Mouse (Mus musculus) gastrocnemius, adult 18-20 months (tissue): ENCODE data around the gene Plcb3. TPM values are rescaled to one million over a fixed set of nuclear protein-coding genes. Genes with fewer than 3 reads are reported as not detected.

ENCODE experiments used
- DNase-seq: peaks from one replicate; pipeline ENCODE4 v3.0.0; 2021; ENCODE audit warnings: low spot score
- total RNA-seq, 2 experiments: library from RNA; stranded (reverse); gene quantifications; 2 replicates each; pipeline ENCODE4 v1.2.3; 2021

Gene Plcb3
- total RNA-seq, 2 experiments from 2014 or later: 10.2 to 11.3 TPM

DNA sequence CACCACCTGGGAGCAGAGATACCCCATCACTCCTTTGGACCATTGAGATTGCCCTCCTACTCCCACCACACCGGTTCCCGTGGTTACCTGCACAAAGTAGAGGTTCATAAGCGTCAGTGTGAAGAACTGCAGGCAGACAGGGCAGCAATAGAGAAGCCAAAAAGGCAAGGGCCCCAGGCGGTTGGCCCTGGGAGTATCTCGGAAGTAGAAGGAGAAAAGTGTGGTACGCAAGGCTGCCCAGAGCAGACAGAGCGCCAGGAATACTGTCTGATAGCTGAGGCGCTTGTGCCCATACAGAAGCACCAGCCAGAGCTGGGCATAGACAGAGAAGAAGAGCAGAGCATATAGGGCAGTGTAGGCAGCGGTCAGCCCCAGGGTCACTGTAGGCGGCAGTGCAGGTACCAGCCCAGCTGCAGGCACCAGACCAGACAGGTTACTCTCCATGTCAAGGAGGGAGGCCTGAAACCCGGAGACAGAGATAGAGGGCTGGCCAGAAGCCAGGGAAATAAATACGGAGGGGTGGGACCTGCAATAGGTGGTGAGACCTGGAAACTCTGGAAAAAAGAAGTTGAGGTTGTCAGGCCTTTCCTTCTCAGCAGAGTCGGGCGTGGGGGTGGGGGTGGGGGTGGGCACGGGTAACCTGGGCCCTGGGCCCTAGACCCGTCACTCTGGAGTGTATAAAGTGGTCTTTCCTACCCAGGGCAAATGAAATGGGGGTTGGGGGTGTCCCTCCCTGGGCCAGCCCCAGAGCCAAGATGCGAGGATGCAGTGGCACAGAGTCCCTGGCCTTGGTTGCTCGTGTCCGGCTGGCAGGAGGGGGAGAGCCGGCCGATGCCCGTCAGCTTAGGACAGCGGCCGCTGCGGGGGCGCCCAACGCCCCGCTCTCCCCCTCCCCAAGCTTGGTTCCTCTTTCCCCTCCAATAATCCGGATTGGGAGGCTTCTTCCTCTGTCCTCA, 35.6 kb downstream of the Plcb3 start:
- DNase-seq: no peak

DNA sequence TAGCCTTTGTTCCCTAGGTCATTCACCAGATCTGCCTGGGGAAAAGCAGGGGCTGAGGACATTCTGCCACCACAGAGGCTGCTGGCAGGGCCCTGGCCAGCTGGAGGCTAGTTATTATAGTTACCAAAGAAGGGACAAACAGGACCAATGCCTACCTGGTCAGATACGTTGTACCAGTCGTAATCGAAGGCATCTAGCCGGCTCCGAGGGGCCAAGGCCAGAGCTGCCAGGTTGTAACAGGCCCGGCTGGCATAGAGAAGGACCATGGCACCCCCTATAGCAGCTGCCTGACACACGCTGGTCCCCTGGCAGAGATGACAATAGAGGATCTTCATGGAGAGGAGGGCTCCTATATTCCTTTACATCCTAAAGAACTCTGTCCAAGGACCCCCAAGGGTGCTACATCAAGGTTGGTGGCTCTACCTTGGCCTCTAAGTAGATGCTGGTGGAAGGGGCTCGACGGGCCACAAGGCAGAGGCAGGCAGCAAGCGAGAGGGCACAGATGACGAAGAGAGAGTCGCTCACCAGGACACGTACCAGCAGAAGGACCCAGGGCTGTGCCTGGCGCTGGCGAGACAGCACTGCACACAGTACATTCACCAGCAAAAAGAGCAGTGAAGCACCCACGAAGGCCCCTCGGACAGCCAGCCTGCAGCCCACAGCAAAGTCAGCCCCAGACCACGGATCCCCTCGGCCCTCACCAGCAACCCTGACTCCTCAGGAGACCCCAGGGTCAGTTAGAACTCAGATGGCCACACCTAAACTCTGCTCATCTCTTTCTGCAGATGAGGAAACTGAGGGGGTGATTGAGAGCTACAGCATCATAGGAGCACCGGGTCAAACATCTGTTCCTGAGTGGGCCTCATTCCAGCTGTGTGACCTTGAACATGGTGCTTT, 36.9 kb downstream of the Plcb3 start:
- no peak for DNase-seq

DNA sequence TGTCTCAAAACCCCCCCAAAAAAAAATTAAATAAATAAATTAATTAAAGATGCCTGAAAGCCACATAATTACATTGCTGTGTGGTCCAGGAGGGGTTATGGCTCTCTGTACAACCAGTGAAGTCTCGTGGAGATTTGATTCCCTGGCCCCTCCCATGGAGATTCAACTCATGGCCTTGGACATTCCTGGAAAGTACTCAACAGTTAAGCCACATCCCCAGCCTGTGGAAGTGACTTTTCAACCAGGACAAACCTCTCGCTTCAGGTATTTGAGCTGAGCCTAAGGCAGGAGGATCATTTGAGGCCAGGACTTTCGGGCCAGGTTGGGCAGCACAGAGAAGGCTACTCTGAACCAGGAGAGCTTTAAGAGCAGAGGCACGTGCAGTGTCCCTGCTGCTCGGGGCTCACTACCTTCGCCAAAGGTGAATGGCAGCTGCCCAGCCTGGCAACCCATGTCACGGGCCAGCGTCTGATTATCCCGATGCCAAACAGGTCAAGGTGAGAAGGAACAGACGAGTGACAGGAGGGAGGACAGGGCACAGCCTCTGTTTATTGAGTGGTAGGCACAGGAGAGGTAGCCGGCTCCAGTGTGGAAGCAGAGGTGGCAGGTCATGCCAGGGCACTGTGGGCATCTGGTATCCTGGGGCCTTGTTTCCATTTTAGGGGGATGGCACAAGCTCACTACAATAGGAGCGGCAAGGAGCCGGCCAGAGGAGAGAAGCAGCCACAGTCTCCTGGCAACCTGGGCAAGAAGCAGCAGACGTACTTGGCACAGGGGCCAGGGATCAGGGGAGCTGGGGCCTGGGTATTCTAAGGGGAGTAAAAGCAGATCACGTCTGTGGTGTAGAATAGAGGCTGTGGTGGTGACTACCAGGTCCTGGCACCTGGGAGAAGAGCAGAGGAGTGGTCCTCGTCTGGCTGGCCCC, 38.5 kb downstream of the Plcb3 start:
- DNase-seq: no peak

DNA sequence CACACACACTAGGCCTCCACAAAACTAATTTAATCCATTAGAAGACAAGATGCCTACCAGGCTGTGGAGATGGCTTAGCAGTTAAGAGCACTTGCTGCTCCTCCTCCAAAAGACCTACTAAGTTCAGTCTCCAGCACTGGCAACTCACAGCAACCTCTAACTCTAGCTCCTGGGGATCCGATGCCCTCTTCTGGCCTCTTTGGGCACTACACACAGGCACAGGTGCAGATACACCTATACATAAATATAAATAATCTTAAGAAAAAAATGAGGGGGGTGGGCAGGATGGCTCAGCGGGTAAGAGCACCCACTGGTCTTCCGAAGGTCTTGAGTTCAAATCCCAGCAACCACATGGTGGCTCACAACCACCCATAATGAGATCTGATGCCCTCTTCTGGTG, 40.0 kb downstream of the Plcb3 start:
- no peak for DNase-seq

DNA sequence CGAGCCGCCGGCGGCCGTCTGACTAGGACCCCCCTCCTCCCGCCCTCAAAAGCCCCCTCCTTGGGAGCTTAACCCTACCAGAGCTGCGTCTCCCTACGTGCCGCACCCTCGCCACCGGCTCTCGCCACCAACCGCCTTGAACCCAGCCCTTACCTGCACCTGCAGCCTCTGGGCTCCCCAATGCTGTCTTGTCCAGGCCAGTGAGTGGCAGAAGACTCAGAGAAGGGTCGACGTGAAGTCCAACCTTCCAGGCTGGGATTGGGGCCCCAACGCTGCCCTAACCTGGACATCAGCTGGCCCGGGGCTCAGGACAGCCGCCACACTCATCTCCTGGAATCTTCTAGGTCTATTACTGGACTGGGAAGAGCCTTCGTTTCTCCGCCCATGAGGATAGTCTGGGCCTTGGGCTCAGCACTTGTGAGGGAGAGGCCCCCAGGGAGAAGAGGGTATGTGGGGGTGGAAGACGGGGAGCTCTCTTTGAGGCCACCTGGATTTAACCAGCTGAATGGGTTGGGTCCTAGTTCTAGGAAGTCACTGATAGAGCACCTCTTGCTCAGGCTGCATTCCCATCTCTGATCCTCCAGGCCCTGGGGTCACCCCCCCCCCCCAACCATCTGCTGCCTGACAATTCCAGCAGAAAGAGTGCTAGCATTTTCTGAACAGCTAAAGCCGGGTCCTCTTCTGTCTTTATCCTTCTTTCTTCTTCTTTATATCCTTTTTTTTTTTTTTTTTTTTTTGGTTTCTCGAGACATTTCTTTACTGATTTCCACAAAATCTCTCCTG, 41.9 kb downstream of the Plcb3 start, which contains the start of gene Kcnk4:
Kcnk4 (minus strand) TSS at position 321 of the 783 bp plus-strand sequence.
- no peak for DNase-seq

DNA sequence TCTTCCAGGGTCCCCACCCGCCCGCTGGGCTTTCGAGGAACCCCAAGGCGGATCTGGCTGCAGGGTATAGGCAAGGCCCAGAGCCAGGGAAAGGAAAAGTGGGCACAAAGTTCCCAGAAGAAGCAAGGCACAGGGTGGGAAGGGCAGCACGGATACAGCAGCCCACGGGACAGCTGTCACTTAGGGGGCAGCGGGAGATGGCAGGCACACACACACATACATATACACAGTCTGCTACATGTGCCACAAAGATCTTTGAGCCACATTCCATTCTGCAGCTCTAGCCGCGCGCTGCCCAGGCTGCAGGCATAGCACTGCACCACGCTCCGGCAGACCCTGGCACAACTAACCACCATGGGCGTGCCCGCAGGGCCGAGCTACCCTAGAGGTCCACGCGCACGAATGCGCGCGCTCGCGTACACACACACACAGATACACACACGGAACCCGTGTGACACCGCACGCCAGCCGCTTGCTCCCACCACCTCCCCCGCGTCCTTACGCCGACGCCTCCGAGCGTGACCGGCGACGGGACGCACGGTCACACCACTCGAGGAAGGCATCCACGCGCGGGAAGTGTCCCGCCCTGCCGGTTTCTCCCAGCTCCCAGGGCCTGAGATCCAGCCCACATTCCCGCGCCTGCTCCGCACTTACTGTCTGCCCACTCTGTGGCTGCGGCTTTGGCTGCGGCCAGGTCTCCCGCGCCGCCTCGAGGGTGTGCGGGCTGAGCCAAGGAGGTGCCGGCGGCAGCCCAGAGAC, 42.7 kb downstream of the Plcb3 start:
- no peak for DNase-seq

DNA sequence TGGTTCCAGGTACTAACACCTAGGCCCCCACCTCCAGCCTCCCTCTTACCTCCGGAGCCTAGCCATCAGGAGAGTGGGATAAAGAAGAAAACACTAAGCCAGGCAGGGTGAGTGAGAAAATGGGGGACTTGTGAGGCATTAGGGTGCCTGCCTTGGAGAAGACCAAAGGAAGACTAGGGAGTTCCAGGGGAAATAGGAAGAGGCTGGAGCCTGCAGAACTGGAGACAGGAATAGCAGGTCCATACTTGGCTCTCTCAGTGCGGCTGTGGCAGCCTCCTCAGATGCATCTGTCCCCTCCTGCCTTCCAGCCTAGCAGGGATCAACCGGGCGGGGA, 43.2 kb downstream of the Plcb3 start:
- DNase-seq: no peak

DNA sequence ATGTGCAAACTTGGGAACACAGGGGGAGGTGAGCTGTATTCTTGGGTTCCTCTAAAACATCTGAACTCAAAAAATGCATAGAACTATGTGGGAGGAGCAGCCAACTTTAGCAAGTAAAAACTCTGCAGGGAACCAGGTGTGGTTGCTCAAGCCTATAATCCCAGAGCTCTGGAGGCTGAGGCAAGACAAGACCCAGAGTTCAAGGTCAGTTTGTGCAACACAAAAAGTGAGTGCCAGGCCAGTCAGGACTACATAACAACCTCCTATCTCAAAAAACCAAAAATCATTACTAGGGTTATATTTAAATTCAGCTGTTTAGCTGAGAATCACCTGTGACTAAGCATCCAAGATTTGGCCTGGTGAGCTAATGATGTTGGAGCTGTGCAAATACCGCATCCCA, 44.3 kb downstream of the Plcb3 start:
- DNase-seq: no peak

DNA sequence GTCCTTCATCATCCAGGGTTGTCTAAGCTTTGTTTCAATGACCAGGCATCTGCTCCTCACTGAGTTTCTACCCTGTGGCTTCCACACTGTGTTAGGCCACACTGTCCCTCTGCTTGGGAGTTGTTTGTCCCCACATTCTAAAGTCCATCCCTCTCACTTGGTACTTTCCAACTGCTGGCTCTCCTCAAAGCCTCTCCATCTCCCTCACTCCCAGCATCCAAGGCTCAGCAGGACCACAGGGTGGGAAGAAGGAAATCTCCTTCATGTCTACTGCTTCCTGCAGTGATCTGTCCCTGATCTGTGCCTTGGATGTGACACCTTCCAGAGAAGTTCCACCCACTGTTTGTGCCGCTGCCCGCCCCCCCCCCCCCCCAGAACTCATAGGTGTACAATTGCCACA, 45.3 kb downstream of the Plcb3 start:
- no peak for DNase-seq

DNA sequence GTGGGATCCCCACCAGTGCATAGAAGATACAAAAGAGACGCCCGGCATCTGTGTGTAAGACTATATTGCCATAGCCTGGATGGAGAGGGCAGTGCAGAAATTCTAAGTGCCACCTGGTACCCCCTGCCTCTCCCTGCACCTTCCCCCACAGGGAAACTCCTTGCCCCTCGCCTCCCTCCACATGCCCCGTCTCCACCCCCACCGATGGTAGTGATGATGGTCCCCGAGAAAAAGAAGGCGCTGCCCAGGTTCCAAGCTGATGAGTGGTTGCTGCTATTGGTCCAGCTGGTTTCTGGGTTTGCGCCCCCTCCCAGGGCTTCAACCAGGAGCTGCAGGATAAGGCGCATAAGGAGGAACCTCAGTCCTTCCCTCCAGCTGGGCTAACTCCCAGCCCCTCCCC, 48.2 kb downstream of the Plcb3 start:
- DNase-seq: no peak

DNA sequence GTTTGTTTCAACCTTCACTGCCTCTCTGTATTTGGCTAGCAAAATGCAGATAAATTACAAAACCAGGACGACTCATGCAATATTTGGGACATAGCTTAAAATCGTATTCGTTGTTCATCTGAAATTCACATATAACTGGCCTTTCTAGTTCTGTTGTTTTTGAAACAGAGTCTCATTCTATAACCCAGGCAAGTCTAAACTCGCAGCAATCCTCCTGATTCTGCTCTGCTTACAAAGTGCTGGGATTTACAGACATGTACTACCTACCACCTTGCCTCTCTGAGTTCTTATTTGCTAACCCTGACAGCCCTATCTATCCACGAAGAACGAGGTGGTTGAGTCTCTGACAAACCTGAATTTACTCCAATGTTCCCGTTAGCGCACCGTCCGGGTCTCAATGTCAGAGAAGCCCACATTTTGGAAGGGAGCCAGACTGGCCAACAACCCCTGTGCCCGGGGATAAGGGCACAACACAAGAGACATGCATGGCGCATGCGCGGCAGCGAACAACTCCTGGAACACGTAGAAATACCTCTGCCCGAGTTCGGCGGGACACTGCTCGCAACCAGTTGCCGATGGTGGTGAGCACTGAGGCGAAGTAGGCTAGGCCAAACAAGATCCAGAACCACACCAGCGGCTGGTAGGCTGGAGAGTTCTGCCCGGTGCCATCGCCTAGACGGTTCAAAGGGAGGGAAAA, 49.6 kb downstream of the Plcb3 start:
- DNase-seq: no peak

DNA sequence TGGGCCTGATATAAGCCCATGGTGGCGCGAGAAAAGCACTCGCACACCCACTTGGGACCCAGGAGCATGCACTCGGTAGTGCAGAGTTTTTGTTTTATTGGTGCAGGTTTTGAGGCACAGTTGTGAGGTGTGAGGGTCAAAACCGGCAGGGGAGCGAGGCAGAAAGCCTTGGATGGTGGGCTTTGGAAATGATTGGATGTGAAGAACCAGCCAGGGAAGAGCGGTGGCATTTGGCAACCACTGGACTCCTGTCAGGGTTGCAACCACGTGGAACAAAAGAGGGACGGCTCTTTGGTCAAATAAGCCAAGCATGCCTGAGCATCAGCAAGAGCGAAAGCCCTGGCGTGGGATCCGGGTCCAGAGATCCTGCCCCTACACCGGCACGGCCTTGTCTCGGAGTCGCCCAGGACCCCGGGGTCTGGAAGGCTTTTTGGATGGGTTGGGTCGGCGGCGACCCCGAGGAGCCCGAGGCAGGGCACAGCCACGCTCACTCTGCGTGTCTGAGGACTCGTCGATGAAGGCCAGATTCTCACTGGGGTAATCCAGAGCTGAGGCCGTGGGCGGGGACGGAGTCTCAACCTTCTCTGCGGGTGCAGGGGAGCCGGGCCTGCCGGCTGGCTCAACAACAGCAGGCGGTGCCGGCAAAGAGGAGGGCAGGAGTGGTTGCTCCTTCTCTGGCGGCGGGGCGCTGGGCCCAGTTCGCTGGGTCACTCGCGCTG, 50.5 kb downstream of the Plcb3 start:
- no peak for DNase-seq

DNA sequence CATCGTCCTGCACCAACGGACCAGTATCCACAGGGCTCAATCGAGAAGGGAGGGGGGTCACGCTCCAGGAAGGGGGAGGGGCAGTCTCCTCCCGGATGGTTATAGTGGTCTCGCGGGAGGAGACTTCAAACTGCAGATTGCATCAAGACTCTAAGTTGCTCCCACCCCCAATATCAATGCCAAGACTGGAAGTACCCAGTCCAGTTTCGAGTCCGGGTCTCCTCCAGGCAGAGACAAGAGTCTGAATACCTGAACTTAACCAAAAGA, 51.0 kb downstream of the Plcb3 start, which contains the start of gene Catsperz:
Catsperz (minus strand) TSS at position 74 of the 267 bp plus-strand sequence.
- no peak for DNase-seq

DNA sequence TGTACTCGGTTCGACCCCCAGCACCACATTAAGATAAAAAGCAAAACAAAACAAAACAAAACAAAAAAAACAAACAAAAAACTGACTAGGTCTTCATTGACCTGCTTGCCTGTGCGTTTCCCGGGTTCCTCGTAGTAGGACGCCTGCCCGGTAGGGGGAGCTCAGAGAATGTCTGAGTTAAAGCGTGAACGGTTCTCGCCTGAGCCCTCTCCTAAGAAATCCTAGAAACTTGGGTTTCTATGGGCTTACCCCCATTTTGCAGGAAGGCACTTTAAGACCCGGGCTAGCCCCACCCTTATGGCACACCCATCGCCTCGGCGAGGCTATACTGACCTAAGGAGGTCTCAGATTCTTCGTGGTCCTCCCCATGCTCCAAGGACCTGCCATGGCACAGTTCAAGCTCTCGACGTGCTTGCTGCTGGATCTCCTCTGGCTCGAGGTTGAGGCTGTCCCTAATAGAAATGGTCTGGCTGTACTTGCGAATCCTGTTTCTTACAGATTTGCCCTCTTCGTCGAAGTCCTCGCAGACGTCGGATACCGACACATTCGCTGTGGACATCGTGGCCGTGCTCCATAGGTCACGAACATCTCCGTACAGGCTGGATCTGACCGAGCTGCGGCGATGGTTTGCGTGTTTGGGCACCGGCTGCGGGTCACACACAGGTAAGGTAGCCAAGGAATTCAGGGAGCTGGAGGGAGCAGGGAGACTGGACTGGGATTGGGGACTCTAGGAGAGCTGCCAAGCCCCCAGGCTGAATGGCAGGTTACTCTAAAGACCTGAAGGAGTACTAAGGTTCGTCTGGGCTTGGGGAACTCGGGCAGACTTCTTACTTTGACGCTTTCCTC, 51.6 kb downstream of the Plcb3 start:
- DNase-seq: peak; percentile 85

DNA sequence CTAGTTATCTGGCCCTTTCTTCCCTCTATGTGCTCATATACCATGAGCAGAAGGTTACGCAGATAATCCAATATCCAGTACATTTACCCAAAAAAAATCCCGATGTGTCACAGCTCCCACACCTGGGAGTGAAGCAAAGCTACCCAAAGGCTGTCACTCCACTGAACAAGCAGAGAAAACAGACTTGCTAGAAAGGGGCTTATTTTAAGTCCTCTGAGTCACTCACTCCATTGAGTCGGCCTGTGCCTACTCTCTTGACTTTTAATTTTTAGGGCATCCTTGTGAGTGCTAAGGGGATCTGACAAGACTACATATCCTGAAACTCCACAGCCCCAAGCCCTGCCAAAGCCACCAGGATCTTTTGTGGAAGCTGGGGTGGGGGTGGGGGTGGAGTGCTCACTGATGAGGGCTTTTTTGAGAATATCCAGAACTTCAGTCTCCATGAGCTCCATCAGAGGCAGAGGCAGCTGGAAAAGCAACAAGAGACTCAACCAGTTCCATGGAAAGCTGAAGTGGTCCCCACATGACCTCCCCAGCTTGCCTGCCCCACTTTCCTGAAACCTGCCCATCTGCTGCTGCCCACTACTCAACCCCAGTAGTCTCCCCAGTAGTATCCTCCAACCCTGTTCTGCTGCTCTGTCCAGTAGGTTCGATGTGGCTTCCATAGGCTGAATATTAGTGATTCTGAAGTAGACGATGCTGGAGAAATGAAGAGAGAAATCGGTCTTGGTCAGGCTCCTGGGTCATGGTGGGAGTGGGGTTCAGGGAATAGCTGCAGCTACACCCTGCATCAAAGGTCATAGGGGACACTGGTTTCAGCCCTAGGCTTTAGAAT, 53.2 kb downstream of the Plcb3 start:
- DNase-seq: no peak

DNA sequence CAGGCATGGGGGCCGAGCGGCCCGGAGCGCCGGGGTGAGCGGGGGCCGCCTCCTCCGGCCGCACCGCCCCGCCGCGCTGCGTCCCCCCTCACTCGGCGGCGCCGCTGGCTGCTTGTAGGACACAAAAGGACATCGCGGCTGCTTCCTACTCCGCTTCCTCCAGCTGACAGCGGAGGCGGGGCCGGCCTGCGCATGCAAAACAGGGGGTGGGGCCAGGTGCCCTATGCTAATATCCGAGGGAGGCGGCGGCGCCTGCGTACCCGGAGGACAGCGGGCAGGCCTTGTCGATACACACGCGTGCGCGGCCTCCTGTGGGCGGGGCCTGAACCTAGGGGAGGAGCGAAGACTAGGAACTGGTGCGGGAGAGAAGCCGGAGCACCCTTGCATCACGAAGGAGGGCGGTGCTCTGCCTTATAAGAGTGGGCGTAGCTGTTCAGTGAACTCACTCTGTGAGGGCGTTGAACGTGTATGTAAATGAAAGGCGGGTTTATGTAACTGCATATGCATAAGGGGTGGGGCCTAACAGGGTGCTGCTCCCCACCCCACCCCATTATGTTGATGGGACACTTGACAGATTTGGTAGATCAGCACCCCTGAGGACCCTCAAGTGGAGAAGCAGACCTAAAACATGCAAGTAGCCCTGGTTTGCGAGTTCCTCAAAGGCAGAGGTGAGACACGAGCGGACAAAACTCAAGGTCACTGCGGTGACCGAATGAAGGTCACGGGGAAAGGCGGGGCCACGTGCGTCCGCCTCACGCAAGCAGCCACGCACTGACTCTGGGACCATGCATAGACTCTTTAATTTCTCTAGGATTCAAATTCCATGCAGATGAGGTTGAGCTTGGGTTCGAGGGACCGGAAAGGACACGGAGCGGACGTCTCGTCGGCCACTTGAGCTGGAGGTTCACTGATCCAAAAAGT, 54.4 kb downstream of the Plcb3 start, which contains the start of gene Esrra:
Esrra (minus strand) TSS at position 167 of the 921 bp plus-strand sequence.
- peak; percentile 100 for DNase-seq
